Mouse (Mus musculus) thymus, postnatal 36 days (tissue): Measurements from ENCODE around the gene Atp6v1g3.

Experiments used
- DNase-seq, 2 experiments: peaks; one replicate each; pipeline ENCODE4 v3.0.0; 2022; ENCODE audit warnings: mixed read lengths in 2 of 2

Gene Atp6v1g3

GRCm38 (mm10) chr1:138289455-138290425 is 16.2 kb downstream of the Atp6v1g3 start:
- DNase-seq, result no peak

GRCm38 (mm10) chr1:138291463-138291862 is 17.9 kb downstream of the Atp6v1g3 start:
- DNase-seq, result no peak

- no peak for DNase-seq
Observed at GRCm38 (mm10) chr1:138294487-138294886, 20.9 kb downstream of the Atp6v1g3 start.

- no peak for DNase-seq
Observed at GRCm38 (mm10) chr1:138298156-138298555, 24.6 kb downstream of the Atp6v1g3 start.

- DNase-seq, result peak; percentile 79 to 89
Observed at GRCm38 (mm10) chr1:138299576-138299975, 26.0 kb downstream of the Atp6v1g3 start.

GRCm38 (mm10) chr1:138301920-138302319 is 28.4 kb downstream of the Atp6v1g3 start:
- DNase-seq, result no peak

- DNase-seq, result peak in 1 of 2 experiments; percentile 7
Observed at GRCm38 (mm10) chr1:138302756-138303155, 29.2 kb downstream of the Atp6v1g3 start.

GRCm38 (mm10) chr1:138303296-138303695 is 29.8 kb downstream of the Atp6v1g3 start:
- DNase-seq, result no peak

GRCm38 (mm10) chr1:138304141-138304915 is 30.8 kb downstream of the Atp6v1g3 start:
- DNase-seq, result peak in 1 of 2 experiments; percentile 41

- no peak for DNase-seq
Observed at GRCm38 (mm10) chr1:138322657-138323056, 49.1 kb downstream of the Atp6v1g3 start.

GRCm38 (mm10) chr1:138323076-138323630 is 49.6 kb downstream of the Atp6v1g3 start:
- DNase-seq, result no peak

GRCm38 (mm10) chr1:138326091-138326490 is 52.6 kb downstream of the Atp6v1g3 start:
- DNase-seq, result no peak

- DNase-seq, result no peak
Observed at GRCm38 (mm10) chr1:138326566-138326965, 53.0 kb downstream of the Atp6v1g3 start.

- peak; percentile 31 to 36 for DNase-seq
Observed at GRCm38 (mm10) chr1:138327466-138328245, 54.1 kb downstream of the Atp6v1g3 start.

- no peak for DNase-seq
Observed at GRCm38 (mm10) chr1:138328320-138328719, 54.8 kb downstream of the Atp6v1g3 start.

- DNase-seq, result no peak
Observed at GRCm38 (mm10) chr1:138330556-138330955, 57.0 kb downstream of the Atp6v1g3 start.

- no peak for DNase-seq
Observed at GRCm38 (mm10) chr1:138331596-138331995, 58.1 kb downstream of the Atp6v1g3 start.

GRCm38 (mm10) chr1:138334701-138335100 is 61.2 kb downstream of the Atp6v1g3 start:
- DNase-seq, result no peak

GRCm38 (mm10) chr1:138337417-138337816 is 63.9 kb downstream of the Atp6v1g3 start:
- no peak for DNase-seq
